Mouse (Mus musculus): ENCODE measurements at regions not wholly inside any gene's neighbourhood (a gene's known extent, or its start where the extent isn't known, plus 50 kb on each side); places are given as distances from the start of the nearest gene placed in this dataset.

DNA sequence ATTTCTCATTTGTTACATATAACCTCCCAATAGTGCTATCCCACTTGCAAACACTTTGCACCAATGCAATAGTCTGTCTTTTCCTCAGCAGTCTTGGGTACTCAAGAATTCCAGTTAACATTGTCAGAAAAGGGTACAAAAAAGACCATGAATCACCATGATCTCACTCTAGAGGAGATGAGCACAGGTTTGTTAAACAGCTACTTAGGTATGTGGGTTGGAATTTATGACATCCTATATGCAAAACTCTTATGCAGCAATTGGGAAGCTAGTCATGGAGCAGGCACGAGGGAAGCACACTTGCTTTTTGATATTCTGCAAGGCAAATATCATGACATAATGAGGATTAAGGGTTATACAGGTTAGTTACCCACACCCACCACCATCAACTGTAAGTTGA is 307.7 kb upstream of the Sfrp2 start:
- H3K27me3 ChIP-seq (replicated peaks; ENCODE audit: insufficient read depth, low read length), result no peaks in the 10 kb centered on the region
- no peak overlapping the region for H3K27ac ChIP-seq (ENCODE audit: low read length)
- no peak overlapping the region for H3K9ac ChIP-seq (replicated peaks; ENCODE audit: low read depth)
- H3K4me1 ChIP-seq (ENCODE audit: insufficient read depth, low read depth, low read length), result no peaks in the 10 kb centered on the region
- no peak for TF ChIP-seq EP300 (IDR thresholded peaks at IDR 0.05)
- TF ChIP-seq CTCF (IDR thresholded peaks at IDR 0.05), result no peak
- no peaks in the 10 kb centered on the region for H3K9me3 ChIP-seq (ENCODE audit: low read length)
- no peak overlapping the region for H3K4me2 ChIP-seq (replicated peaks; ENCODE audit: low read depth, low read length)
- H3K36me3 ChIP-seq (ENCODE audit: insufficient read depth, low read length), result no peaks in the 10 kb centered on the region
- no peak overlapping the region for H3K4me3 ChIP-seq (ENCODE audit: low read depth, low read length)
- 40% methylated on average over 1 of the region's 1 CpGs for WGBS
- ATAC-seq (no peak), DNase-seq (ENCODE audit: low spot score) (no peak)

DNA sequence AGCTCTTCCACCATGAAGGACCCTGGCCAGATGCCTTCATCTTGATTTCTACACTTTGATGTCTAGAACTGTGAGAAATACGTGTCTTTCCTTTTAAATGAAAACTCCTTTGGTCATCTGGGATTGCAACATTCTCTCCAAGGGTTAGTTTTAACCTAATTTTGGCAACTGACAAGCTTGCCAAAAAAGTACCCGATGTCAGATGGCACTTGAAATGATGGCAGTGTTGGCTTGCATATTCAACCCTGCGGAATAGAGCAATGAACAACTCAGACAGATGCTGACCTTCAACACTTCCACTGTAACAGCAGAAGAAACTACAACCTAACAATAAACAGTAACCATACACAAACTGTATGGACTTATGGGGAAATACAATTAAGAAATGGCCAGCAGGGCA is 286.9 kb upstream of the Sfrp2 start:
- Histone ChIP-seq H3K4me3 (ENCODE audit: low read depth, low read length) (no peak overlapping the region), H3K27me3 (replicated peaks; ENCODE audit: insufficient read depth, low read length) (no peaks in the 10 kb centered on the region), H3K27ac (ENCODE audit: low read length) (no peak overlapping the region), H3K36me3 (ENCODE audit: insufficient read depth, low read length) (no peaks in the 10 kb centered on the region), H3K4me1 (ENCODE audit: insufficient read depth, low read depth, low read length) (no peaks in the 10 kb centered on the region), H3K9me3 (ENCODE audit: low read length) (no peaks in the 10 kb centered on the region), H3K4me2 (replicated peaks; ENCODE audit: low read depth, low read length) (no peak overlapping the region), H3K9ac (replicated peaks; ENCODE audit: low read depth) (no peak overlapping the region)
- DNase-seq (ENCODE audit: low spot score), result no peak
- TF ChIP-seq EP300 (IDR thresholded peaks at IDR 0.05), result no peak
- no peak for TF ChIP-seq CTCF (IDR thresholded peaks at IDR 0.05)
- no peak for ATAC-seq
- WGBS, result 83% methylated on average over 3 of the region's 3 CpGs

DNA sequence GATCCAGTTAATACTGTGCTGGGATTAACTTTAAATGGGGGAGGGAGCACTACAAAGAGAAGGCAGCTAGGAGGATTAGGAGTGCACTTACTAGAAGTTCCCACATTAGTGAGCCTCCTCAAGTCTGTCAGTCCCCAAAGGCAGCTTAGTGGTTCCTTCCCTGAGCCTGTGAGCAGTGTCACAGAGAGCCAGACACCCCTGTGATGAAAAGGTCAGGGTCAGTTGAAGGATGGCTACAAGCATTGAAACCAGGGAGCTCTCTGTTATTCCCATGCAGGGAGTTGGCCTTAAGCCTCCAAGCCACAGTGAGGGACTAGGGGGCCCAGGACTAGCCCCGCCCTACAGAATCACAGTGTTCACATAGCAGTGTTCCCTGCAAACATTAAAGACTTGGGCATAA is 285.9 kb upstream of the Sfrp2 start:
- no peak for TF ChIP-seq EP300 (IDR thresholded peaks at IDR 0.05)
- TF ChIP-seq CTCF (IDR thresholded peaks at IDR 0.05), result no peak
- Histone ChIP-seq H3K36me3 (ENCODE audit: insufficient read depth, low read length) (no peaks in the 10 kb centered on the region), H3K27ac (ENCODE audit: low read length) (no peak overlapping the region), H3K9me3 (ENCODE audit: low read length) (no peaks in the 10 kb centered on the region), H3K9ac (replicated peaks; ENCODE audit: low read depth) (no peak overlapping the region), H3K27me3 (replicated peaks; ENCODE audit: insufficient read depth, low read length) (no peaks in the 10 kb centered on the region), H3K4me3 (ENCODE audit: low read depth, low read length) (no peak overlapping the region), H3K4me1 (ENCODE audit: insufficient read depth, low read depth, low read length) (no peaks in the 10 kb centered on the region), H3K4me2 (replicated peaks; ENCODE audit: low read depth, low read length) (no peak overlapping the region)
- 73% methylated on average over 1 of the region's 1 CpGs for WGBS
- ATAC-seq (no peak), DNase-seq (ENCODE audit: low spot score) (no peak)

DNA sequence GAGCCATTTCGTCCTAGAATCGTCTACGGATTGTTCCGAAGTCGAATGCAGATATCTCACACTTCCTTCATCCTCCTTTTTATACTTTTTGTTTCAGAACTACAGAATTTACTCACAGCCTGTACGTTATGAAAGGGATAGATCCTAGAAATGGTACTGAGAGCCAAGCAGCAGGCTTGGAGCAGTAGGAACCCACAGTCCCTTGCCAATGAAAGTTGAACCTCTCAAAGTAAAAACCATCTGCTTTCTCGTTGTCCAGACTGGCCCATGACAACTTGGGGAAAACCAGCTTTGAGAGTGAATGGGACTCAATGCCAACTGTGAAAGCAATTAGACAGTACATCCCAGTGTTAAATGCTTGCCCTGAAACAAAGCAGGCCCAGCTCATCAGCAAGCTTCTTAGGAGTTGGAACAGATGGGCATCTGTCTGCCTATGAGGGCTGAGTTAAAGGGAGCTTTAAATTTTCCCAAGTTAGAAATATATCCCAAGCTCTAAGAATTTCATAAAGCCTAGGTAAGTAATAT is 279.9 kb upstream of the Sfrp2 start:
- WGBS, result 92% methylated on average over 7 of the region's 7 CpGs

DNA sequence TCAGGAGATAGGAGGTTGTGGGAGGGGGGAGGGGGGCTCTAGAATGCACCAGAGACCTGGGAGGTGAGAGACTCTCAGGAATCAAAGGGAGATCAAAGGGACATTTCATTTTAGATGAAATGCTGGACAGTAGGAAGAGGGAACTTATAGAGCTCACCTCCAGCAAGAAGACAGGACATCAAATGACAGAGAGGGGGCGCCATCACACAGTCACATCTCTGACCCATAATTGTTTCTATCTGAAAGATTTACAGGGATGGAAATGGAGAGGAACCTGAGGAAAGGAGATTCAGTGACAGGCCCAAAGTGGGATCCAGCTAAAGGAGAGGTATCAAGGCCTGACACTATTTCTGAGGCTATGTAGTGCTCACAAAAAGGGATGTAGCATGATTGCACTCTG is 270.5 kb upstream of the Sfrp2 start:
- Histone ChIP-seq H3K4me3 (ENCODE audit: low read depth, low read length) (no peak overlapping the region), H3K4me1 (ENCODE audit: insufficient read depth, low read depth, low read length) (no peaks in the 10 kb centered on the region), H3K4me2 (replicated peaks; ENCODE audit: low read depth, low read length) (no peak overlapping the region), H3K9me3 (ENCODE audit: low read length) (no peaks in the 10 kb centered on the region), H3K36me3 (ENCODE audit: insufficient read depth, low read length) (no peaks in the 10 kb centered on the region), H3K9ac (replicated peaks; ENCODE audit: low read depth) (no peak overlapping the region), H3K27ac (ENCODE audit: low read length) (no peak overlapping the region), H3K27me3 (replicated peaks; ENCODE audit: insufficient read depth, low read length) (no peaks in the 10 kb centered on the region)
- ATAC-seq, result no peak
- DNase-seq (ENCODE audit: low spot score), result no peak
- 14% methylated on average over 1 of the region's 1 CpGs for whole genome bisulfite sequencing
- TF ChIP-seq CTCF (IDR thresholded peaks at IDR 0.05), result peak; percentile 54
- no peak for TF ChIP-seq EP300 (IDR thresholded peaks at IDR 0.05)

More for the DNA sequence above, 279.9 kb upstream of the Sfrp2 start:
- Histone ChIP-seq H3K4me3 (ENCODE audit: low read depth, low read length) (no peak overlapping the region), H3K9ac (replicated peaks; ENCODE audit: low read depth) (no peak overlapping the region), H3K4me2 (replicated peaks; ENCODE audit: low read depth, low read length) (no peak overlapping the region), H3K27ac (ENCODE audit: low read length) (no peak overlapping the region), H3K9me3 (ENCODE audit: low read length) (no peaks in the 10 kb centered on the region), H3K36me3 (ENCODE audit: insufficient read depth, low read length) (no peaks in the 10 kb centered on the region), H3K27me3 (replicated peaks; ENCODE audit: insufficient read depth, low read length) (no peaks in the 10 kb centered on the region), H3K4me1 (ENCODE audit: insufficient read depth, low read depth, low read length) (no peaks in the 10 kb centered on the region)
- TF ChIP-seq EP300 (IDR thresholded peaks at IDR 0.05) (no peak), CTCF (IDR thresholded peaks at IDR 0.05) (no peak)
- ATAC-seq (no peak), DNase-seq (ENCODE audit: low spot score) (no peak)

DNA sequence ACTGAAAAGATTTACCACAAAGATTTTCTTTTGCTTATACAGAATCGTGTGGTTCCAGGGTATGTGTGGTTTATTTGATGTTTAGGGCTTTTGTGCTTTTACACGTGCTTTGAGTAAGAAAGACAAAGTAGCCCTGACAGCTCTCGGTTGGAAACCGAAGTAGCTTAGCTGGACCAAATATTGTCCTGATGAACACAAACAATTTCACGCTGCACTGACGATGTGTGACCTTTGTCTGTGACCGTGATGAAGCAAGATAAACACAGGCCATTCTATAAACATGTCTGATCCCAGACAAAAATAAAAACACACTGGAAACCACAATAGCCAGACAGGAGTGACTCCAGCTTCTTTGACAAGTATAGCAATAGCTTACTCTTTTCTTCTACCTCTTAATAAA is 262.2 kb upstream of the Sfrp2 start:
- Histone ChIP-seq H3K36me3 (ENCODE audit: insufficient read depth, low read length) (no peaks in the 10 kb centered on the region), H3K4me2 (replicated peaks; ENCODE audit: low read depth, low read length) (no peak overlapping the region), H3K9me3 (ENCODE audit: low read length) (no peaks in the 10 kb centered on the region), H3K4me1 (ENCODE audit: insufficient read depth, low read depth, low read length) (no peaks in the 10 kb centered on the region), H3K4me3 (ENCODE audit: low read depth, low read length) (no peak overlapping the region), H3K27me3 (replicated peaks; ENCODE audit: insufficient read depth, low read length) (no peaks in the 10 kb centered on the region), H3K9ac (replicated peaks; ENCODE audit: low read depth) (no peak overlapping the region), H3K27ac (ENCODE audit: low read length) (no peak overlapping the region)
- ATAC-seq (no peak), DNase-seq (ENCODE audit: low spot score) (no peak)
- WGBS, result 37% methylated on average over 7 of the region's 7 CpGs
- TF ChIP-seq EP300 (IDR thresholded peaks at IDR 0.05) (no peak), CTCF (IDR thresholded peaks at IDR 0.05) (no peak)

DNA sequence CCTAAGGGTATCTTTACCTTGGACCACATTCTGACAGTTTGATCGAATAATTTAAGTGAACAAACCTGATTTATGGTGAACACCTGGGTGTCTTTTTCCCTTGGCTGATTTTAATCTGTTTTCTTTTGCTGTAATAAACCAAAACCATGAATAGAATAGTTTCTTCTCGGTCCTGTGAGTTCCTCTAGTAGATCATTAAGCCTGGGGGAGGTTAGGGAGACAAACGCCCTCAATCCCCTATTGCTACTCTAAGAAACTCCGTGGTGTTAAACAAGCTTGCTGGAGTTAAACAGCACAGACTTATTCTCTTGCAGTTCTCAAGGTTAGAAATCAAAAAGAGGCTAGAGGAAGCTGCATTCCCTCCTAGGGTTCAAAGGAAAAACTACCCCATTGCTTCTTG is 249.5 kb upstream of the Sfrp2 start:
- H3K36me3 ChIP-seq (ENCODE audit: insufficient read depth, low read length), result no peaks in the 10 kb centered on the region
- no peak for TF ChIP-seq CTCF (IDR thresholded peaks at IDR 0.05)
- TF ChIP-seq EP300 (IDR thresholded peaks at IDR 0.05), result no peak

More for the DNA sequence above, 249.5 kb upstream of the Sfrp2 start:
- WGBS, result 61% methylated on average over 4 of the region's 4 CpGs
- H3K9me3 ChIP-seq (ENCODE audit: low read length), result no peaks in the 10 kb centered on the region
- no peak overlapping the region for H3K4me2 ChIP-seq (replicated peaks; ENCODE audit: low read depth, low read length)
- no peak overlapping the region for H3K9ac ChIP-seq (replicated peaks; ENCODE audit: low read depth)
- DNase-seq (ENCODE audit: low spot score) (no peak), ATAC-seq (no peak)
- H3K27ac ChIP-seq (ENCODE audit: low read length), result no peak overlapping the region
- no peak overlapping the region for H3K4me3 ChIP-seq (ENCODE audit: low read depth, low read length)
- no peaks in the 10 kb centered on the region for H3K4me1 ChIP-seq (ENCODE audit: insufficient read depth, low read depth, low read length)
- no peaks in the 10 kb centered on the region for H3K27me3 ChIP-seq (replicated peaks; ENCODE audit: insufficient read depth, low read length)

Data from lung, postnatal 0 days (tissue).